Mouse (Mus musculus) heart, adult 2 months (tissue): ENCODE measurements at regions not wholly inside any gene's neighbourhood (a gene's known extent, or its start where the extent isn't known, plus 50 kb on each side); places are given as distances from the start of the nearest gene placed in this dataset.
A peak's percentile ranks its signal among the peaks of the same experiment; 100 is the strongest.

Experiments used
- CTCF ChIP-seq: fragments of 200-600 bp; IDR thresholded peaks from 2 replicates; pipeline ENCODE4 v1.8.1; 2022; ENCODE audit warnings: antibody characterized with exemption, mild to moderate bottlenecking, moderate library complexity
- POLR2A ChIP-seq: fragments of 200-500 bp; IDR thresholded peaks from 2 replicates; pipeline ENCODE4 v1.6.1; 2011; ENCODE audit warnings: mild to moderate bottlenecking, low read depth, low read length, control low read depth; ENCODE audit not compliant: insufficient read depth

GRCm38 (mm10) chr2:30690307-30690706 lies 95.5 kb downstream of the Cstad start:
- TF ChIP-seq CTCF, result no peak
- TF ChIP-seq POLR2A, result peak; percentile 64; the same call in 1 of the 2 replicates
